Mouse (Mus musculus): ENCODE data around the gene Pramef20.
"Not testable (repeated sequence)": the region's sequence is repeated elsewhere in the genome, so short reads cannot be mapped to it uniquely, and the experiment has no call there.

Gene Pramef20

GRCm38 (mm10) chr4:144377911-144378310, at the start of gene Pramef20:
TSS of gene Pramef20 (minus strand) at chr4:144377933.
- no peak for DNase-seq

GRCm38 (mm10) chr4:144424590-144424989, 46.9 kb upstream of the Pramef20 start:
- no peak for DNase-seq

- DNase-seq = no peak
These were observed 42.9 kb upstream of the Pramef20 start for GRCm38 (mm10) chr4:144420644-144421043.

- DNase-seq = no peak
These were observed 30.6 kb upstream of the Pramef20 start, which contains the start of gene Pramef12 for GRCm38 (mm10) chr4:144408290-144408689. TSS of gene Pramef12 (minus strand) at chr4:144408464.

- DNase-seq = no peak
These were observed 28.5 kb upstream of the Pramef20 start for GRCm38 (mm10) chr4:144406261-144406660.

- peak; percentile 24 to 29 for DNase-seq
These were observed 26.8 kb upstream of the Pramef20 start for GRCm38 (mm10) chr4:144404456-144405086.

GRCm38 (mm10) chr4:144402712-144403111, 25.0 kb upstream of the Pramef20 start:
- no peak for DNase-seq

GRCm38 (mm10) chr4:144396316-144396715, 18.6 kb upstream of the Pramef20 start:
- no peak for DNase-seq

- DNase-seq = not testable (repeated sequence)
These were observed 20.1 kb downstream of the Pramef20 start, which contains the start of gene Gm13119 for GRCm38 (mm10) chr4:144357642-144358041. TSS of gene Gm13119 (plus strand) at chr4:144357942.

GRCm38 (mm10) chr4:144335856-144336255, 41.9 kb downstream of the Pramef20 start:
- not testable (repeated sequence) for DNase-seq

GRCm38 (mm10) chr4:144329949-144330348, 47.8 kb downstream of the Pramef20 start, which contains the start of gene Gm13128:
TSS of gene Gm13128 (plus strand) at chr4:144330249.
- not testable (repeated sequence) for DNase-seq
